Mouse (Mus musculus) heart, embryonic 12.5 days (tissue): Measurements from ENCODE around the gene Mrpl33. TPM values are rescaled to one million over a fixed set of nuclear protein-coding genes. Genes with fewer than 3 reads are reported as not detected.
"Not testable (repeated sequence)": the region's sequence is repeated elsewhere in the genome, so short reads cannot be mapped to it uniquely, and the experiment has no call there.

Experiments
- ATAC-seq: fragments of 200-750 bp; cut with Nextera tagmentation; 2 replicates; pipeline ENCODE4 v1.8.0; 2017; ENCODE audit warnings: moderate TSS enrichment, moderate library complexity; ENCODE audit not compliant: insufficient number of reproducible peaks, low FRiP score
- H3K27ac ChIP-seq: fragments of 300-500 bp; sonication (generic); 2 replicates; pipeline ENCODE4 v1.5.1; 2016; ENCODE audit warnings: mild to moderate bottlenecking, moderate library complexity; ENCODE audit not compliant: poor library complexity, severe bottlenecking
- H3K27me3 ChIP-seq: fragments of 300-500 bp; sonication (generic); replicated peaks from 2 replicates; pipeline ENCODE4 v1.6.1; 2016; ENCODE audit warnings: mild to moderate bottlenecking, moderate library complexity
- H3K36me3 ChIP-seq: fragments of 300-500 bp; sonication (generic); 2 replicates; pipeline ENCODE4 v1.6.1; 2016; ENCODE audit warnings: mild to moderate bottlenecking, moderate library complexity
- H3K4me1 ChIP-seq: fragments of 300-500 bp; sonication (generic); replicated peaks from 2 replicates; pipeline ENCODE4 v1.6.1; 2016; ENCODE audit warnings: mild to moderate bottlenecking
- H3K4me2 ChIP-seq: fragments of 300-500 bp; sonication (generic); 2 replicates; pipeline ENCODE4 v1.6.1; 2016; ENCODE audit warnings: mild to moderate bottlenecking, moderate library complexity
- H3K4me3 ChIP-seq: fragments of 300-500 bp; sonication (generic); 2 replicates; pipeline ENCODE4 v1.5.1; 2016; ENCODE audit warnings: mild to moderate bottlenecking
- H3K9ac ChIP-seq: fragments of 300-500 bp; sonication (generic); 2 replicates; pipeline ENCODE4 v1.6.1; 2016; ENCODE audit warnings: mild to moderate bottlenecking, moderate library complexity
- H3K9me3 ChIP-seq: fragments of 300-500 bp; sonication (generic); replicated peaks from 2 replicates; pipeline ENCODE4 v1.6.1; 2016; ENCODE audit warnings: mild to moderate bottlenecking, moderate library complexity
- WGBS: fragments of 180-500 bp; shearing (Covaris S2); methylation state at CpG from one replicate; pipeline ENCODE4 v1.1.7; 2016; 5-methylcytosine and 5-hydroxymethylcytosine counted together
- polyA plus RNA-seq: library from polyadenylated mRNA; unstranded; fragments of >200 nt; fragmentation: Nextera tagmentation; extraction: Ambion mirVana; gene quantifications from 2 replicates; pipeline ENCODE4 v1.2.1, GENCODE M21; 2016

Mrpl33 gene
- polyA plus RNA-seq, 1 experiment from 2014 or later = 372 TPM

DNA sequence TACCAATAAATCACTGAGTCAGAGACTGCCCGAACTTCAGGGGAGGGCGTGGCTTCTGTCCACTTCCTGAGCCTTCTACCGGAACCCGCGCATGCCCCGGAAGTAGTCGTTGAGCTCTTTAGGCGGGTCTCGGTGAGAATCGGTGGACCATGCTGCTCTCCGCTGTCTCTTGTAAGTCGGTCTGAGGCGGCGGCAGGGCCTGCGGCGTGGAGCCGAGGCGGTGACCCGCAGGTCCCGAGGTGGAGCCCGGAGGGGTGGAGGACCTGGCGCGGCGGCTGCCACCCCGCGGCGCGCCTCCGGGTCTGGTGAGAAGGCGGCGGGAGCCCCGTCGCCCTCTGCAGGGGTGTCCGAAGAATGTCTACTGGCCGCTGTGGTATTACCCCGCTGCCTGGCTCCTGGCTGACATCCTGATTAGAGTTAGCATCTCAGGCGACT, 17.1 kb downstream of the Mrpl33 start:
- Histone ChIP-seq H3K9ac (peak overlapping the region; percentile 72), H3K36me3 (peaks cover 25% of the 10 kb centered on the region), H3K27ac (peak overlapping the region; percentile 77), H3K4me1 (peaks cover 20% of the 10 kb centered on the region), H3K4me3 (peak overlapping the region; percentile 67), H3K27me3 (no peaks in the 10 kb centered on the region), H3K9me3 (no peaks in the 10 kb centered on the region), H3K4me2 (peak overlapping the region; percentile 67)
- WGBS = 0% methylated on average over 37 of the region's 37 CpGs
- peak; percentile 90 for ATAC-seq

DNA sequence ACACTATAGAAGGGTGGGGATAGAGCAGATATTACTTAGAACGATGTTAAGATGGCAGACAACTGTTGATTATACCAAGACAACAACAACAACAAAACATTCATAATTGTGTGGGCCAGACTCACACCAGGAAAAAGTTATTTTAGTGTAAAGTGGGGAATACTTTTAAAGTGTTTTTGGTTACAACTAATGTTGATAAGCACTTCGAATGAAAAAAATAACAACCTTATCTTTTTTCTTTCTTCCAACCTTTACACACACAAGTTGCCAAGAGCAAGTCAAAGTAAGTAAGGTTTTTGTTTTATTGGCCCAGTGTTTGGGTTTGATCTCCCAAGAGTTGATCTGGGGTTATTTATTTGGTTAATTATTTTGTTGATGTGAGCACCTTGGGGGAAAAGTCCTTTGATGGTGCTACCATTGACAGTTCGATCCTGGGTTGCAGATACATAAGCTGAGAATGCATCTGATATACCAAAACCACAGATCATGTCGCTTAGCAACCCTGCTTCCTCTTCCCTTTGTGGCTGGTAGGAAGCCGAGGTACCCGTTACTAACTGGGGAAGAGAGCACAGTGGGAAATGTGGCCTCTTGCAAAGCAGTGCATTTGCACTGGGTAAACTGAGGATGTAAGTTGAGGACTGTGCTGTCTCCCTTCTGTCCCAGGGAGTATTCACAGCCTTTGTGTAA, 17.7 kb downstream of the Mrpl33 start:
- Histone ChIP-seq H3K4me3 (peak overlapping the region; percentile 67), H3K4me1 (peaks cover 19% of the 10 kb centered on the region), H3K27ac (peak overlapping the region; percentile 77), H3K9ac (peak overlapping the region; percentile 72), H3K27me3 (no peaks in the 10 kb centered on the region), H3K9me3 (no peaks in the 10 kb centered on the region), H3K36me3 (peaks cover 31% of the 10 kb centered on the region), H3K4me2 (peak overlapping the region; percentile 67)
- 49% methylated on average over 6 of the region's 6 CpGs for WGBS
- no peak for ATAC-seq

DNA sequence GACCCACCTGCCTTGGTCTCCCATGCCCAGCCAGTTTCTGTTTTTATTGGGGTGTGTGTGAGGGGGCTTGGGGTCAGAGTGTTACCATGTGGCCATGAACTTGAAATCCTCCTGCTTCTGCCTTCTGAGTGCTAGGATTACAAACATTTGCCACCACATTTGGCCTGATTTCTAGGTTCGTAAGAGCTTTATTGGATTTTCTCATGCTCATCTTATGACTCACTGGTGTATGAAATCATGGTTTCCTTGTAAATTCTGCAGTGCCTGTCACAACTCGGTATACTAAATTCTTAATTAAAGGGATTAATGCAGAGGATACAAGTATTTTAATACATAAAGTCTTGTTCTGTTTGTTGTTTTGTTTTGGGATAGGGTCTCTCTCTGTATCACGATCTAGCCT, 23.6 kb downstream of the Mrpl33 start:
- Histone ChIP-seq H3K9me3 (no peaks in the 10 kb centered on the region), H3K36me3 (peaks cover 64% of the 10 kb centered on the region), H3K4me1 (peaks cover 6% of the 10 kb centered on the region), H3K27ac (no peak overlapping the region), H3K9ac (no peak overlapping the region), H3K27me3 (no peaks in the 10 kb centered on the region), H3K4me2 (no peak overlapping the region), H3K4me3 (no peak overlapping the region)
- ATAC-seq = no peak
- WGBS = 92% methylated on average over 3 of the region's 3 CpGs

DNA sequence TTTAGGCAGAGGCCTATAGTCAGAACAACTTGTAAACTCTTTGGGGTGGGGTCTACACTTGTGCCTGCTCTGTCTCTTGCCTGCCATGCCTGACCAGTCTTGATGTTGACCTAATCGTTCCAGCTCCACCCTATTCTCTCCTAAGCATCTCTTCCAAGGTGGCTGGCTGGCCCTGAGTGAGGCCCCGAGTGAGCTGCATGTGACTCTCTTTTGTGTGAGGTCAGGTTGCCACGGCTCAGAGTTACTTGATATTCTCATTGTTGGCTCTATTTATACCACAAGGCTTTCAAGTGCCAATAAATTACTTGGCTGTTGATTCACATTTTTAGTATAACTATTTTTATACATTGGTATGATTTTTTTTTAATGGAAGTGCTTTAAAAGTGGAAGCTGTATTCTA, 30.4 kb downstream of the Mrpl33 start:
- no peaks in the 10 kb centered on the region for H3K9me3 ChIP-seq
- ATAC-seq = 0 out of 2 replicates have a peak, but pooled peaks have one; percentile 19
- peaks cover 46% of the 10 kb centered on the region for H3K4me1 ChIP-seq
- H3K4me3 ChIP-seq = no peak overlapping the region
- H3K9ac ChIP-seq = no peak overlapping the region
- WGBS = 49% methylated on average over 3 of the region's 3 CpGs
- H3K27me3 ChIP-seq = no peaks in the 10 kb centered on the region
- H3K4me2 ChIP-seq = no peak overlapping the region
- peaks cover 11% of the 10 kb centered on the region for H3K36me3 ChIP-seq
- peak overlapping the region; percentile 17; the same call in 1 of the 2 replicates for H3K27ac ChIP-seq

DNA sequence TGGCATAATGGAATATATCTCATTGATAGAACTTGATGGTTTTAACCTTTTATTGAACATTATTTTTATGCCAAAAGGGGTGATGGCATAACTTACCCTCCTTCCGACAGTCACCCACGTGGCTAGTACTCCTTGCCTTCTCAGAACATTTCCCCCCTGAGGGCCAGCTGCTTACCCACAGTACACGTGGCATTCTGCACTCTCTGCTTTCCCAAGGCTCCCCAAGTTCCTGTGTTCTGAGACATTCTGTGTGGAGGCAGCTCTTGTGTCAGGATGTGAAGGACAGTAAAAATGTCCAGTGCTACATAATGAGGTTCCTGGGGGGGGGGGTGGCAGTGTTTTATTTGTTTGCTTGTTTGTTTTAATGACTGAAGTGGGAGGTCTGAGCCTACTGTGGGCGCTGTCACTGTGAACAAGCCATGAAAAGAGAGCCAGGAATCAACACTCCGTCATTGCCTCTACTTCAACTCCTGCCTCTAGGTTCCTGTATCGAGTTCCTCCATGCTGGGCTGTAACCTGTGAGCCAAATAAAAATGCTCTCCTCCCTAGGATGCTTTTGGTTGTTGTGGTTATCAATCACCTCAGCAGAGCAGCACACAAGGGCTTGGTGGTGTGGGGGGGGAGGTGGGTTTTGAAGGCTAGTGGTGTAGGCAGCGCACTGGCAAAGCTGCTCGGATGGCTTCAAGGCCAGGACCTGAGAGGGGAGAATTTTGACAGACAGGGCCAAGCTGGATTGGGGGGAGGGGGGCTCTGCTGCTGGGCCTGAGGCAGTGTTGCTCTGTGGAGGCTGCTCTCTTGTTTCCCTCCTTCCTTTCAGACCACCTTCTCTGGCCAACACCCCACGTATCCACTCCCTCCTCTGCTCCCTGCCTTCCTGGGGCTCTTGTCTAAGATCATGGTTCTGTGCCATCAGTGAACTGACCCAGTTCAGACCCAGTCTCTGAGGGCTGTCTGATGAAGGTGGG, 31.1 kb downstream of the Mrpl33 start:
- H3K4me1 ChIP-seq = peaks cover 46% of the 10 kb centered on the region
- H3K9ac ChIP-seq = no peak overlapping the region
- no peak overlapping the region for H3K4me3 ChIP-seq
- ATAC-seq = no peak
- no peaks in the 10 kb centered on the region for H3K9me3 ChIP-seq
- H3K4me2 ChIP-seq = no peak overlapping the region
- H3K27me3 ChIP-seq = no peaks in the 10 kb centered on the region
- WGBS = 76% methylated on average over 9 of the region's 9 CpGs
- peaks cover 3% of the 10 kb centered on the region; the same call in 1 of the 2 replicates for H3K36me3 ChIP-seq
- peak overlapping the region; percentile 18; the same call in 1 of the 2 replicates for H3K27ac ChIP-seq

DNA sequence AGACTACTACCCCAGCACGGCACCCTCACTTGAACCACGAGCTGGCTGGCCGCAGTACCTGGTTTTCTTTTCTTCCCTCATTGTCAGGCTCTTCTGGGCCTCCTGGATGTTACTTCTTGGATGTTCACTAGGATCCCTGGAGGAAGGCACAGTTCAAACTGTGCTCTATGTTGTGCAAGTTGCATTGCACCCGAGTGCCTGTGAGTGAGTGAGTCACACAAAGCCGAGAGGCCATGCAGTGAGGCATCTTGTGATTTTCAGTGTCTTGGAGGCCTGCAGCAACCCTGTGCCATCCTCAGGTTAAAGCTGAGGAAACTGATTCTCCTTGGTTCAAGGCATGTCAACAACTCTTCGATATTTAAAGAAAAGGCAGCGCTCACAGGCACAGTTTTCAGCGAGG, 31.8 kb downstream of the Mrpl33 start:
- WGBS = 80% methylated on average over 8 of the region's 8 CpGs
- H3K4me1 ChIP-seq = peaks cover 46% of the 10 kb centered on the region
- no peak overlapping the region for H3K9ac ChIP-seq
- H3K9me3 ChIP-seq = no peaks in the 10 kb centered on the region
- no peaks in the 10 kb centered on the region for H3K36me3 ChIP-seq
- ATAC-seq = no peak
- H3K27me3 ChIP-seq = no peaks in the 10 kb centered on the region
- peak overlapping the region; percentile 93; the same call in 1 of the 2 replicates for H3K27ac ChIP-seq
- no peak overlapping the region for H3K4me3 ChIP-seq
- no peak overlapping the region for H3K4me2 ChIP-seq

DNA sequence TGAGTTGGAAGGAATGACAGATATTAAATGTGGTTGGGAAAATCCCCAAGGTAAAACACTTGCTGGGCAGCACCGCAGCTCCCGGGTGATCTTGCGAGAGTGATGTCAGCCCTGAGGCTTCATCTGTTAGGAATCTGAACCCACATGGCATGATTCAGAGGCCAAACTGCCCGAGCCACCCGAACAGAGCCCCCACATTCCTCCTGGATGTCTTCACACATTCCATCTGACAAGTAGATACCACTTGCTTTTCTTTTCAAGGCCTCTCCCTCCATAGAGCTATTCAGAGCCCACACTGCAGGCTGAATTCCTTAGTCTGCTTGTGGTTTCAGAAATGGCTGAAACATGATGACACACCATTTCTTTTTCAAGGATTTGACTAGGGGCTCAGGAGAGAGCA, 33.3 kb downstream of the Mrpl33 start:
- WGBS = 8% methylated on average over 5 of the region's 5 CpGs
- H3K9ac ChIP-seq = peak overlapping the region; percentile 33; the same call in 1 of the 2 replicates
- H3K4me2 ChIP-seq = 0 out of 2 replicates have a peak overlapping the region, but pooled peaks have one; percentile 5

DNA sequence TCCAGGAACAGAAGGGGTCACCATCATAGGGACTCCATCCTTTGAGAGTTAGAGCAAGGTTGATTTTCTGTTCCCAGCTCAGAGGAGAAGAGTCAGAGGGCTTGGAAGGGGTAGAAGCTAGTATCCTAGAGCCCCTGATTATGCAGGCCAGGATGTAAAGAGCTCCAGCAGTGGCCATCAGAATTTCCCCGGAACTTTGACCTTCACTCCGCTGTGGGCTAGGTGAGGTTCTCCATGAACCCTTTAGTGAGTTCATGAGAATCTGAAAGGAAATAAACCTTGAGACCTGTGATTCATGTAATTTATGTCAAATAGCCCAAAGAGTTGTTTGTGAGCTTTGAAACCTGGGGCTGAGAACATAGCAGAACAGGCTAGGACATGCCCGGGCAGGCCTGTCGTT, 34.4 kb downstream of the Mrpl33 start:
- H3K4me2 ChIP-seq, H3K36me3 ChIP-seq, ATAC-seq, H3K9ac ChIP-seq, H3K27me3 ChIP-seq, H3K9me3 ChIP-seq, H3K4me3 ChIP-seq: not testable (repeated sequence)
- Histone ChIP-seq H3K4me1 (peaks cover 50% of the 10 kb centered on the region), H3K27ac (peak overlapping the region; percentile 93; the same call in 1 of the 2 replicates)
- WGBS = 96% methylated on average over 4 of the region's 4 CpGs

More for the DNA sequence above, 33.3 kb downstream of the Mrpl33 start:
- ATAC-seq = peak; percentile 59
- Histone ChIP-seq H3K4me3 (no peak overlapping the region), H3K9me3 (no peaks in the 10 kb centered on the region), H3K27ac (peak overlapping the region; percentile 93), H3K27me3 (no peaks in the 10 kb centered on the region), H3K4me1 (peaks cover 46% of the 10 kb centered on the region), H3K36me3 (no peaks in the 10 kb centered on the region)

DNA sequence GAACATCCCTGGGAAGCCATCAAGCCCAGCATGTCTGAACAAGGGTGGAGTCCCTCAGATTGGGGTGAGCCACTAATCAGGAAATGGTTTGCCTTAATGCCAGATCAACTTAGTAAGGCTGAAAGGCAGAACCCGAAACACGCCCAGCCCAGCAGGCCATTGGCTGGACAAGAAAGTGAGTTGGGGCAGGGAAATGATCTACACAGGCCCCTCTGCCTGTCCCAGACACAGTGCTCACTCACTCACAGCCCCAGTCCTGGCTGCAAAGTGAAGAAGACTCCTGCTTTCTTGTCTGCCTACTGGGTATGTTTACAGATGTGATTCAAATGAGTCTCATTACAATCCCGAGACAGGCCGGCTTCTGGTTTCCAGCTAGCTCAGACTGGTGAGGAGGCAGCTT, 37.4 kb downstream of the Mrpl33 start:
- WGBS = 80% methylated on average over 4 of the region's 4 CpGs
- no peak overlapping the region for H3K4me3 ChIP-seq
- no peaks in the 10 kb centered on the region for H3K9me3 ChIP-seq
- peaks cover 36% of the 10 kb centered on the region for H3K4me1 ChIP-seq
- no peak for ATAC-seq
- no peak overlapping the region for H3K4me2 ChIP-seq
- H3K27ac ChIP-seq = no peak overlapping the region
- H3K27me3 ChIP-seq = no peaks in the 10 kb centered on the region
- H3K36me3 ChIP-seq = no peaks in the 10 kb centered on the region
- no peak overlapping the region for H3K9ac ChIP-seq

DNA sequence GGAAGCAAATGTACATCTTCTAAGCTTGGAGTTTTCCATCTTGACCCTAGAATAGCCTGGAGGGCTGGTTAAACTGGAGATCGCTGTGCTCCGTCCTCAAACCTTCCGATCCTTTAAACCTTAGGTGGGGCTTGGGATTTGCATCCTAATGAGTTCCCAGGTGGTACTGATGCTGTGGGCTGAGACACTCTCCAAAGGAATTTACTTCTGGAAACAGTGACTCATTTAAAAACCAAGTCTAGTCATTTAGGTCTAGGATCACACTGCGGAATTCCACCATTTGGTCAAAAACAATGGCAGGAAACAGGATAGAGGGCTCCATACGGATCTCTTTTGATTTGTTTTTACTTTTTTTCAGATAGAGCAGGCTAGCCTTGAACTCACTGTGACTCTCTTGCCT, 37.9 kb downstream of the Mrpl33 start:
- H3K4me2 ChIP-seq = no peak overlapping the region
- H3K9me3 ChIP-seq = no peaks in the 10 kb centered on the region
- no peak for ATAC-seq
- H3K27me3 ChIP-seq = no peaks in the 10 kb centered on the region
- WGBS = 67% methylated on average over 5 of the region's 5 CpGs
- H3K4me1 ChIP-seq = peaks cover 31% of the 10 kb centered on the region
- no peak overlapping the region for H3K9ac ChIP-seq
- H3K27ac ChIP-seq = no peak overlapping the region
- H3K36me3 ChIP-seq = no peaks in the 10 kb centered on the region
- H3K4me3 ChIP-seq = no peak overlapping the region

DNA sequence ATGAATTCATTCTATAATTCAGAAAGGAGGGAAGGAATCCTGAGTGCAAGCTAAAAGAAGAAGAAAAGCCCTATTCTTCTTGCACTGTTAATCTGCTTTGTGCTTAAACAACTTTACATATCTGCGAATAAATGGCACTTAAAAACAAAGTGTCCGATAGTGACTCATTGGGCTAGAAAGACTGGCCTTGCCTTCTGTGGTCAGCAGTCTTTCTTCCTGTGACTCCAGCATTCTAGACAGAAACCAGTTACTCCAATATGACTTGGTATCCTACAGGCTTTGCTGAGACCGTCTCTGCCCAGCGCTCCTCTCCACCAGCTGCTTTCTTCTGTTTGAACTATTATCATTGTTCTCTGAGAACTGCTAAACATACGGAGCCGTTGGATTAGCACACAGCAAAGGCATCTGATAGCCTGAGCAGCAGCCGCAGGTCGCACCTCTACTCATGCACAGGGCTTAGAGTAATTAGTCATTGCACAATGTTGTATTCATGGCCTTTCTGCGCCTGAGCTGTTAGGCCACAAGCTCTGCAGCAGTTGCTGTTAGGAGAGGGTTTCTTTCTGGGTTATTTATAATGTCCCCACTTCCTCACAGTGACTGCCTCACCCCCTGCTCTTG, 40.0 kb downstream of the Mrpl33 start:
- ATAC-seq = no peak
- H3K4me1 ChIP-seq = peaks cover 16% of the 10 kb centered on the region
- no peaks in the 10 kb centered on the region for H3K27me3 ChIP-seq
- no peak overlapping the region for H3K4me2 ChIP-seq
- H3K9ac ChIP-seq = no peak overlapping the region
- H3K4me3 ChIP-seq = no peak overlapping the region
- peak overlapping the region; percentile 46 for H3K27ac ChIP-seq
- WGBS = 37% methylated on average over 9 of the region's 9 CpGs
- H3K36me3 ChIP-seq = no peaks in the 10 kb centered on the region
- H3K9me3 ChIP-seq = no peaks in the 10 kb centered on the region
